Comparison of ENCODE assay signal across 8 mouse cellular contexts in genomic region chr5:4755326-4755725, GRCm38 (mm10). TPM values are rescaled to one million over a fixed set of nuclear protein-coding genes. Genes with fewer than 3 reads are reported as not detected.
DNase-seq lines count a peak whose midpoint lies in the region; ATAC-seq and TF ChIP-seq lines count a peak whose summit lies in the region.

No protein-coding gene starts in this region.

- no peak for DNase-seq in gastrocnemius, adult 2 months
- DNase-seq in gastrocnemius, postnatal 36 days, result no peak
- DNase-seq in spleen, adult 2 months (ENCODE audit: low read depth in 1 of 2, low spot score in 2 of 2), result no peak
- no peak for DNase-seq in spleen, postnatal 14 days (ENCODE audit: low spot score in 2 of 2)
- DNase-seq in liver, embryonic 13.5 days, result no peak
- no peak for DNase-seq in ovary, postnatal 10 days (ENCODE audit: low spot score)
- DNase-seq in gastrocnemius, postnatal 25 days, result no peak
- no peak for DNase-seq in testis, postnatal 10 days (ENCODE audit: low spot score)

- peaks cover 8% of the 10 kb centered on the region; the same call in 1 of the 2 replicates for H3K27me3 ChIP-seq in spleen, adult 2 months (ENCODE audit: control insufficient read depth, insufficient read depth, low read length)
- H3K27me3 ChIP-seq in liver, embryonic 13.5 days, result peaks cover 58% of the 10 kb centered on the region

- H3K27ac ChIP-seq in gastrocnemius, adult 2 months, result no peak overlapping the region
- H3K27ac ChIP-seq in spleen, adult 2 months (ENCODE audit: insufficient read depth, low read length), result peak overlapping the region; percentile 54; the same call in 1 of the 2 replicates
- H3K27ac ChIP-seq in liver, embryonic 13.5 days, result no peak overlapping the region

- peak overlapping the region; percentile 95 for H3K4me3 ChIP-seq in gastrocnemius, adult 2 months
- no peak overlapping the region; the same call in 1 of the 2 replicates for H3K4me3 ChIP-seq in spleen, adult 2 months (ENCODE audit: extremely low read depth, insufficient read depth, insufficient read length)
- peak overlapping the region; percentile 61 for H3K4me3 ChIP-seq in liver, embryonic 13.5 days (replicated peaks)

- 0 out of 2 replicates have a peak overlapping the region, but pooled peaks have one; percentile 17 for H3K9ac ChIP-seq in liver, embryonic 13.5 days

- no peaks in the 10 kb centered on the region for H3K36me3 ChIP-seq in spleen, adult 2 months (ENCODE audit: control insufficient read depth, insufficient read depth, low read length)
- H3K36me3 ChIP-seq in liver, embryonic 13.5 days, result no peaks in the 10 kb centered on the region

- no peaks in the 10 kb centered on the region for H3K4me1 ChIP-seq in spleen, adult 2 months (ENCODE audit: control insufficient read depth, insufficient read depth, insufficient read length)
- peaks cover 3% of the 10 kb centered on the region; the same call in 1 of the 2 replicates for H3K4me1 ChIP-seq in liver, embryonic 13.5 days (replicated peaks)

- no peak for TF ChIP-seq POLR2A in spleen, adult 2 months (IDR thresholded peaks at IDR 0.05; ENCODE audit: low read depth, low read length)

- no peak for TF ChIP-seq CTCF in gastrocnemius, adult 2 months (IDR thresholded peaks at IDR 0.05)
- TF ChIP-seq CTCF in spleen, adult 2 months (IDR thresholded peaks at IDR 0.05; ENCODE audit: extremely low read depth, insufficient read depth, insufficient read length, insufficient replicate concordance), result no peak

- WGBS in spleen, adult 2 months, result 67% methylated on average over 11 of the region's 11 CpGs
- 45% methylated on average over 11 of the region's 11 CpGs for WGBS in liver, embryonic 13.5 days (ENCODE audit: insufficient replicate concordance)

- H3K4me2 ChIP-seq in liver, embryonic 13.5 days, result peak overlapping the region; percentile 65

- intact Hi-C loops in gastrocnemius, adult 2 months (cut with DNase I), result no loop called here
- intact Hi-C loops in gastrocnemius, postnatal 36 days (cut with DNase I), result no loop called here

- no peaks in the 10 kb centered on the region for H3K9me3 ChIP-seq in liver, embryonic 13.5 days (replicated peaks)

- no peak for ATAC-seq in liver, embryonic 13.5 days (ENCODE audit: low read depth)

RNA-seq across cellular contexts. Expression of gene Fzd1, which starts 2.5 kb away (rescaled TPM):
- total RNA-seq in gastrocnemius, adult 2 months (2021), result 1 to 10 TPM; 2.0 to 3.8 TPM
- 1 to 10 TPM; 3.1 to 3.3 TPM for total RNA-seq in gastrocnemius, postnatal 36 days (2021)
- polyA plus RNA-seq in spleen, adult 2 months (2012; rRNA removed), result 27.6 and 37.9 TPM in 2 replicates
- 3.7 and 4.3 TPM in 2 replicates for polyA plus RNA-seq in liver, embryonic 13.5 days (2015; fragmentation: Nextera tagmentation; extraction: Ambion mirVana)
- total RNA-seq in gastrocnemius, postnatal 25 days (2021), result 1 to 10 TPM; 4.8 to 5.0 TPM
